Mouse (Mus musculus): ENCODE measurements around the gene Dnajb1.
"Not testable (repeated sequence)": the region's sequence is repeated elsewhere in the genome, so short reads cannot be mapped to it uniquely, and the experiment has no call there.

The Dnajb1 gene

DNA sequence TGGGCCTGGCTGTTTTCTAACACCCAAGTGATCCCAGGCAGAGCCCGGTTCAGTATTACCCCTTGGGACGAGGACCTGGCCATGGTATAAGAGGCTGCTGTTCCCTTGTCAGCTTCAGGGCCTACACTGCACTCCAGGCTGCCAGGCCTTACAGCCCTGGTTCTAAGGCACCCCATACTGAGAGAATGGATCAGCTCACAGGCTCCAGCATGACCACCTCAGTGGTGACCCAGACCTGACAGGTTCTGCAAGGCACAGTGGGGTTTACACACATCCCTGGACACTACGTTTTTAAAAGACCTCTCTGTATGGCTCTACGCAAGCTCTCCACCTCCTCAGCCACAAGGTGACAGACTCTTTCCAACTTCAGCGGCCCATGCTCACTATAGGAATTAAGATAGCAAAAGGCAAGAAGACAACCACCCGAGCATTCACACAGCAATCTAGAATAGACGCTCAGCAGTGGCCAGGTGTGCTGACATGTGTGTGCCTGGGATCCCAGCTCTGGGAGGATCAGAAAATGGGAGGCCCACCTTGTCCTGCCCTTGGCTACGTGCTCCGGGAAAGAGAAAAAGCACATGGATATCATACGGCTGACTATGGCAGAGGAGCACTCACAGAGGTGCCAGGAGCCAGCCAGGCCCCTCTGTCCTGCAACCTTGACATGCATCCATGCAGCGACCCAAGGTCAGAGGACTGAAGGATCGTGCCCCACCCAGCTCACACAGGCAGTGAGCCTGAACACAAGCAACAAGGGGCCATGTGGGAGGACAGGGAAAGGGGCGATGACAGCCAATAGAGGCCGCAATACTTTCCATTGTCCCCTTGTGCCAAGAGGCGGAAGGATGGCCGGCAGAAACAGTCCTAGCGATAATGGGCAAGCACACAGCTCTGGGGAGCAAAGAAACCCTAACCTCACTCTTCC, 29.6 kb upstream of the Dnajb1 start:
- no peak for DNase-seq (ENCODE audit: low read depth, low spot score)

DNA sequence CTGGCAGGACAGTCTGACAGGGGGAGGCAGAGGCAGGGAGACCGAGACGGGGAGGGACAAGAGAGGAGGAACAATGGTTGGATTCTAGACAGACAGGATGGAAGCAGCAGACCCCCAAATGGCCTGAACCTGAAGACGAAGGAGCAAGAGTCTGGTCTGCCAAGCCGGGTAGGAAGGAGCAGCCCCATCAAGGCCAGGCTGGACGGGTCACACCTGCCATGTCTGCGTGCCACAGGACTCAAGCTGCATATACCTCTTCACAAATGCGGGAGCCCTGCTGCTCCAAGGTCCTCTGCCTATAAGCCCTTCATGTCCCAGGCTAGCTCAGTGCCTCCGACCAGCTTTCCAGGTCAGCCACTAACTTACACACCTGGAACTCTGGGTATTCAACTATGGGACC, 28.3 kb upstream of the Dnajb1 start:
- no peak for DNase-seq (ENCODE audit: low read depth, low spot score)

DNA sequence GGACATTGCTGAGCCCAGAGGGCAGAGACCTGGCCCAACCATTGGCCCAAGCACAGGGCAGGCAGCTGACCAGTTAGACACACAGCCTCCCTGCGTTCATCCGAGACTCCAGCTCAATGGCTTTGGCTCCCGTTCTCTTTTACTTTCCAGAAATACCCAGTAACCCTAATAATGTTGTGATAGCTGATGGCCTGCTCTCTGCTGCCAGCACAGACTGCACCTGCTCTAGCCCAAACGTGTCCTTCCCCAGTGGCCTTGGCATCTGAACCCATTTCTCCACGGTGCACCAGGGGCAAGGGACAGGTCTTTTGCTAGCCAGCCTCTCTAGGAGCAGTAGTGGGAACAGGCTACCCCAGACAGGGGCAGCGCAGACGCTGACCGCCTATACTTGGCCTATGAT, 27.2 kb upstream of the Dnajb1 start:
- DNase-seq (ENCODE audit: low read depth, low spot score) = no peak

DNA sequence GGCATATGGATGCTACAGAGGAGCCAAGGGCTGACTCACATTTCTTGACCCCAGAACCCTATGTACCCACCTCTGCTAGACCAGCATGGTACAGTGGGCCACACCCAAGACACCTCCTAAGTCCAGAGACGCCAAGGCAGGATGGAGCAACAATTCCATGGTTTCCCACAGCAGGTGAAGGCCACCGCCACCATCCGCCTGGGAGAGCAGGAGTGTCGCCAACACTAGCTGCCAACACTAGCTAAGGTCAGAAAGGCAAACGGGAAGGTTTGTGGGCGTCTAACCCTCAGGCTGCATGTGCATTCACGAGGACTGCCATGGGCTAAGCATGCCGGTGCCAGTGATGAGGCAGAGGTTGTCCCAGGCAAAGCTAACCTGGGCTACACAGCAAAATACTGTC, 25.8 kb upstream of the Dnajb1 start:
- no peak for DNase-seq (ENCODE audit: low read depth, low spot score)

DNA sequence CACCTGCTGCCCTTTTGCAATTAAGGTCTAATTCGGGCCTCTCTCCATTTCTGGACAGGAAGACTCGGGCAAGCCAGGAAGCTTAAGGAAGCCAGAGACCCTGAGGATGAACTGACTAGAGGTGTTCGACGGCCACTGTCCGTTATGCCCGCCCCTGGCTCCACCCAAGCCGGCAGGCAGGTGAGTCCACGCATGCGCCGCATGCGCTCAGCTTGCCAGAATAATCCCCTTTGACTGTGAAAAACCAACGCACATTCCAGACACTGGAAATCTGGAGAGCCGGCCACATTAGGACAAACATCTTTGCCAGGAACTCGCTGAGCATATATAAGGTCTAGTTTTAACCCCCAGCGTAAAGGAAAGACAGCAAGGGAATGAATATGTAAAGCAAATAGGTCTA, 24.8 kb upstream of the Dnajb1 start:
- no peak for DNase-seq (ENCODE audit: low read depth, low spot score)

DNA sequence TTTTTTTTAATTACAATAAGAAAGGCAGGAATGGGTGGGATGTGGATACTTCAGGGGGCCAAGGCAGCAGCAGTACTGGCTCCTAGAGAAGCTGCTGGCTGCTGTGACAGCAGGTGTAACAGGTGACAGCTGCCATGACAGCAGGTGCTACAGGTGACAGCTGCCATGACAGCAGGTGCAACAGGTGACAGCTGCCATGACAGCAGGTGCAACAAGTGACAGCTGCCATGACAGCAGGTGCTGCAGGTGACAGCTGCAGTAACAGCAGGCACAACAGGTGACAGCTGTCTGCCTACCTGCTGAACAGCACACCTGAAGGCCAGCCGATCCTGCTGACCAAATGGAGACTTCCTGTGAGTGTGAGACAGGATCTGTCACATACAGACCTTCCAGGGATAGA, 23.2 kb upstream of the Dnajb1 start:
- DNase-seq (ENCODE audit: low read depth, low spot score) = no peak

DNA sequence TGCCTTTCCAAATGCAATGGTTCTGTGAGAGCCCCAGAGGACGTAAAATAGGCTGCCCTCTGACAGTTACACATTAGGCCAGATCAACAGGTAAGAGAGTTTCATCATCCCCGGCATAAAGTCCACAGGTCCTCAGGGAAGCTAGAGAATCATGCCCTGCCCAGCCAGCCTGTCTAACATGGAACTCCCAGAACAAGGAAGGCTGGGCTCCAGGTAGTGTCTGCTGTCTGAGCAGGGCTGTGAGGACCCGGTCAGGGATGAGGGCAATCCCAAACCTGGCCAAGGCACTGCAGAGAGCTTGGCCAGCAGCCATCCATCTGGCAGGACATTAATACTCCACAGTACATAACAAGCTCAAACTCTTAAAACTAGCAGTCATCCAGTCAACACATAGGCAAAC, 22.7 kb upstream of the Dnajb1 start:
- DNase-seq (ENCODE audit: low read depth, low spot score) = no peak

DNA sequence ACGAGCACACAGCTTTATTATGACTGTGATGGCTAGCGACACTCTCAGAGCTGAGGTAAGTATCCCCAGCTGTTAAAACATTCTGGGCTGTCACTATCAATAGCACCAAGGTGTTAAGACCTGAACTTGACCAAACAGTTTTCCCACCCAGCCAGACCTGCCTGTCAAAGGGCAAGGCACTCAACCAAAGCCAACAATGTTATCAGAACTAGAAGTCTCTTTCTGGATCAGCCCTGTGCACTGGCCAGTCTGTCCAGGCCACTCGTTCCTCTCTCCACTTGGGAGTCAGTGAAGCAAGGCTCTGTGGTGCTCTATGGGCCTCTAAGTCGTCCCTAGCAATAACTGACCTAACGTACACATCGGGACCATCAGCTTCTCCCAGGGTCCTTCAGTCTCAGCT, 20.3 kb upstream of the Dnajb1 start:
- DNase-seq (ENCODE audit: low read depth, low spot score) = no peak

DNA sequence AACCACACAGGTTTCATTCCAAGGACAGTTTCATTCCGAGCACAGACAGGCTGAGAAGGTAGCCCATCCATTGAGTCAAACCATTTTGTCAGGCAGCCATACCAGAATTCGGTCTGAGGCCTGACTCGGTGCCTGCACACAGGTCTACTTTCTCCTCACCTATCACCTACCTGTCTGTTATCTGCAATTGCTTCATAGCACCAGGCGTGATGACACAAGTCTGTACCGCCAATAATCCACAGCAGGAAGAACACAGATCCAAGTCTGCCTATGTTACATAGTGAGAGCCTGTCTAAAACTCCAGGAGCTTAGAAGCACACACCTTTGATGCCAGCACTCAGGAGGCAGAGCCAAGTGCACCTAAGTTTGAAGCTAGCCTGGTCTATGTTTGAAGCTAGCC, 19.1 kb upstream of the Dnajb1 start:
- no peak for DNase-seq (ENCODE audit: low read depth, low spot score)

DNA sequence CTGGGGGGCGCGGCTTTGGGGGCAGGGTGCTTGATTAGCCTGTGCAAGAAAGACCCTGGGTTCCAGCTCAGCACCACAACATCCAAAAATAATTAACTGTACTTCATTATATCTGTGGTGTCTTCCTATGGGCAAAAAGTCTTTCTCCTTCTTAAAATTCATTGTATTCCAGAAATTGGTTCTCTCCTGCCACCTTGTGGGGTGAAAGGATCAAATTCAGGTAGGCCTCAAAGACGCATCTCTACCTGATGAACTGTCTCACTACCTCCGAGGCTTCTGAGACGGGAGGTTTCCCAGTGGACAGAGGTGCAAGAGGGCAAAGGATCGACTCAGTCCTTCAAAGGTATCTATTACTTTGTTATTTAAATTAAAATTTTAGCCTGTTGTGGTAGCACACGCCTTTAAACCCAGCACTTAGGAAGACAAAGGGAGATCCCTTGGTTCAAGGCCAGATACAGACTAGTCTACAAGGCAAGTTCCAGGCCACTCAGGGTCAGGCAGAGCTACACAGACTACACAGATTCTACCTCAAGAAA, 17.4 kb upstream of the Dnajb1 start:
- DNase-seq (ENCODE audit: low read depth, low spot score) = no peak

DNA sequence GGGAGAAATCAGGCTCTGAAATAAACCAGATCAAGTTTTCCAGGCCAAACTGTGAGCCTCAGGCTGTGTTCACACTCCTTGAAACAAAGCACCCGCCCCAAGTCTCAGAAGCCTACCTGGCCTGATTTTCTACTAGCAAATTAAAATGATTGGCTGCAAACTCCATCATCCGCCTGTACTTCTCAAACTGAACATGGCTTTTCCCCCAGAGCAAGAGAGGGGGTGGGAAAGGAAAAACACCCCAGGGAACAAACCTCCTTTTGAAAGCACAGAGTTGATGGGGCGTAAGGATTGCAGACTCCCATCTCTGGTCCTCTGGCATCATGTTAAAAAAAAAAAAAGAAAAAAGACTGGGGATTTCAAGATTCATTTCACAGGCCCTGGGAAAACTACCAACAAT, 15.3 kb upstream of the Dnajb1 start:
- DNase-seq (ENCODE audit: low read depth, low spot score) = no peak

DNA sequence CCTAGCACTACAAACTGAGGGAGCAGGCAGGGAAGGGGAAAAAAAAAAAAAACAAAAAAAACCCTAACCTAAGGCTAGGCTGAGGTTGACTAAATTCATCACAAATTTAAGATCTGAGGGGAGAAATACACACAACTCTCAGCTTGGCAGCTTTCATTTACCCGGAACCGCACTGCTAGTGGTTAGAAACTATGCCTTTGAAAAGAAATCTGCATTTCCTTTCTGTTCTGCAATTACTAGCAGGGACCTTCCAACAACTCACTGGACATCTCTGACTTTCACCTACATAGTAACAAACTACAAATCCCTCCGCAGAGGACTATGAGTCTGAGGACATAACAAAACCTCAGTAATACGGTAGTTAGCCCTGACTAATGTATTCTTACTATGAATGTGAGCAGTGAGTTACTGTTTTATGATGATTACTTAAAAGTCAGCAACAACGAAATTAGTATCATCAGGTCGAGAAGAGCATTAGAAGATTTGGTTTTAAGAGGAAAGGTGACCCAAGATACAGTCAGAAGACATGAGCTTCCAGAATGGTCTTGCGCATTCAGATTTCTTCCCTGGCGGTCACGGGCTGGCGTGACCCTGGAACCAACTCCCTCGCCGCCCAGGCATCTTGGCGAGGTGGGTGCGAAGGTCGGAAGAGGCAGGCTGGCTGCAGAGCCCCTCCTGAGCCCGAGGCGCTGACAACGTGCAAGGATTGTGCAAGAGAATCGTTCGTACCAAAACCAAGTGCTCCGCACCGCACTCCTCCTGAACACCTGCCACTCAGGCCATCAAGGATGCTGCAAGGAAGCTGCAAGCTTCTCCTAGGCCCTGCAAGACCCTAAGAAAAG, 14.4 kb upstream of the Dnajb1 start:
- DNase-seq (ENCODE audit: low read depth, low spot score) = no peak

DNA sequence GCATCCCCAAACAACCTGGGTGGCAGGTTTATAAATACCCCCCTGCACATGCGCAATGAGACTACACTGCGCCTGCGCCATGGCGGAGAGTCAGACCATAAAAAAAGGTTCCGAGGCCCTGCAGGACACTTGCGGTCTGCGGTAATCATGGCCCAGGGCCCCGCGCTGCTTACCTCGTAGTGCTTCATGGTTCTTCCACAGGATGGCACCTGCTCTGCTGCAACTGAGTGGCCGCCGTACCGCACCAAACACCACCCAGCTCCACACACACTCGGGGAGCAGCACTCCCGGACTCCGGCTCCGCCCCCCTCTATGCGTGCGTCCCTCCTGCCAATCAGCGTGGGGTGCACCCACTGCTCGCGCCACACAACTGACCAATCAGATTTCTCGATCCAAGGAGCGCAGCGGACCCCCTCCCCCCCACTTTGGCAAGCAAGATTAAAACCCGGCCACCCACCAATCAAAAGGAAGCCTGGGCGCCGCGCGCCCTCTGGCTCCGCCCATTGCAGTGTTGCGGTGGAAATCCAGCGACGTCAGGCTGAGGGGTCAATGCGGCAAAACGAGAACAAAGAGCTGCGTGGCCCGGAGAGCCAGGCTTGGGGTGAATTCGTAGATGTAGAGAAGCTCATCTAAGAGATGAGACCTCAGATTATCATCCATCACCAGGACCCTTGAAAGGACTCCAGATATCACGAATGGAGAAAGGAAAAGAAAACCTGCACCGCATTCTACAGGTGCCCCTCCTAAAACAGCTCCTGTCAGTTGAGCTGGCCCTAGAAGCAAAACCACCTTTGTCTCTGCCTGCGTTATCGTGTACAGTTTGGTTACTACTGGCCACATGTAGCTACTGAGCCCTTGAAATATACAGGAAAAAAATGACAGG, 13.6 kb upstream of the Dnajb1 start:
- peak; percentile 99 for DNase-seq (ENCODE audit: low read depth, low spot score)

DNA sequence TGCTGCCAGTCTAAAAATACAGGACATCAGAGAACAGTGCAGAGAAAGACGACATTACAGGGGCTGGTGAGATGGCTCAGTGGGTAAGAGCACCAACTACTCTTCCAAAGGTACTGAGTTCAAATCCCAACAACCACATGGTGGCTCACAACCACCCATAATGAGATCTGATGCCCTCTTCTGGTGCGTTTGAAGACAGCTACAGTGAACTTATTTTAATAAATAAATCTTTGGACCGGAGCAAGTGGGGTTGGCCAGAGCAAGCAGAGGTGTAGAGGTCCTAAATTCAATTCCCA, 13.0 kb upstream of the Dnajb1 start:
- not testable (repeated sequence) for DNase-seq (ENCODE audit: low read depth, low spot score)

DNA sequence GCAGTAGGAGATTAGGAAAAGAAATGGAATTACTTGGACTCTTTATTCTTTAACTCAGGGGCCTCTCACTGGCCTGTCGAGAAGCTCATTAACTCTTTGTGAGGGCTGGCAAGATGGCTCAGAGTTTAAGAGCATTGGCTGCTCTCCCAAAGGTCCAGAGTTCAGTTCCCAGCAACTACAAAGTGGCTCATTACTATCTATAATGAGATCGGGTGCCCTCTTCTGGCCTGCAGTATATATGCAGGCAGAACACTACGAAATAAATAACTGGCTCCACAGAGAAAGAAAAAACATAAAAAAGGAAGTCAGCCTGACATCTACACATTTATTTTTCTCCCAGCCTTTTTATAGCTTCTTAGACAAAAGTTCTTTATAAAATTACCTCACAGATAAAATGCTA, 11.6 kb upstream of the Dnajb1 start:
- no peak for DNase-seq (ENCODE audit: low read depth, low spot score)

DNA sequence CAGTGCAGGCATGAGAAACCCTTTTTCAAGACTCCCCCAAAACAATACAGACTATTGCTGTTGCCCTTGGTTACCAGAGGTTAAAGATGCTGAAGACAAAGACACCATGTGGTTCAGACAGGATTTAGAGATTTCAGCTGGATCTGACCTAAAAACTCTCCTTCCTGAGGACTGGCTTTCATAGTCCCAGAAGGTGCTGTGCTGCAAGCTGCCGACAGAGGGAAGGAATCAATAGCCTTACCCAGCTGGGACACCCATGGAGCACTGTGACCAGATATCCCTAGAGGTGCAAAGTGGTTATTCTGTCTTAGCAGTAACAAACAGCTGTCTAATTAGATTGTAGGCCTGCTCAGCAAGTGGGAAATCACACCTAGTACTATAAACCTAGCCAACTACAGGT, 9.8 kb upstream of the Dnajb1 start:
- DNase-seq (ENCODE audit: low read depth, low spot score) = no peak

DNA sequence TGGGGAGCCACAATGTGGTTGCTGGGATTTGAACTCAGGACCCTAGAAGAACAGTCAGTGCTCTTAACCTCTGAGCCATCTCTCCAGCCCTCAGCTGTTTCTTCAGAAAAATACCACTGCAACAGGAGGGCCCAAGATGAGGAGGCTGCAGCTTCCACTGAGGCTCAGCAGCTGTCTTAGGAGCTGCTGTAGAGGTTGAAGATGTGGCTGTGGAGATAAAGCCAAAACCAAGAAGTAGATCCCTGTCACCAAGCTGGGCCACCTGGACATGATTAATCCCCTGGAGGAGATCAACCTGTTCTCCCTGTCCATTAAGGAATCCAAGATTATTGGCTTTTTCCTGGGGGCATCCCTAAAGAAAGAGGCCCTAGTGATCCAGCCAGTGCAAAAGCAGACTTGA, 8.2 kb upstream of the Dnajb1 start:
- no peak for DNase-seq (ENCODE audit: low read depth, low spot score)

DNA sequence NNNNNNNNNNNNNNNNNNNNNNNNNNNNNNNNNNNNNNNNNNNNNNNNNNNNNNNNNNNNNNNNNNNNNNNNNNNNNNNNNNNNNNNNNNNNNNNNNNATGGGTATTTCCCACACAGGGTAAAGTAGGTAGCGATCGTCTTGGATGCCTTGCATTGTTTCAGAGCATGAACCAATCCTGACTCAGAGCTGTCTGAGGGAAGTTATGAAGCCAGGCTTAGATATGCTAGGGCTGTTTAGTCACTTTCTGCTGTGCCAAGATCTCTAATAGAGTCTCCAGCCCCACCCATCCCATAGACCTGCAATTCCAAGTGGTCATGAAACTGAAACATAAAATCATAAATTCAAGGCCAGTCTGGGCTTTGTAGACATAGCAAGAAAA, 5.4 kb upstream of the Dnajb1 start:
- no peak for DNase-seq (ENCODE audit: low read depth, low spot score)

DNA sequence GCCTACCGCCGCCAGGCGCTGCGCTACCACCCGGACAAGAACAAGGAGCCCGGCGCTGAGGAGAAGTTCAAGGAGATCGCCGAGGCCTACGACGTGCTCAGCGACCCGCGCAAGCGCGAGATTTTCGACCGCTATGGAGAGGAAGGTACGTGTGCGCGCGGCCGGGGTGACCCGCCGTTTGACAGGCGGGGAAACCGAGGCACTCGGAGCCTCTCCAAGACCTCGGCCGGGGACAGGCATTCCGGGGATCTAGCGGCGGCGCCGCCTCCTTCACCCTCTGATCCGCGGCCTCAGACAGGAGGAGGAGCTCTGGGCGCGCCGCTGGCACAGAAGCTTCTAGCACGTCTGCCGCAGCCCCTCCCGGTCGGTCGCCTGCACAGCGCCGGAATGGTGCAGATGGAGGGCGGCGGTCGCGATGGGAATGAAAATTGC, 421 bp downstream of the Dnajb1 start:
- no peak for DNase-seq (ENCODE audit: low read depth, low spot score)

DNA sequence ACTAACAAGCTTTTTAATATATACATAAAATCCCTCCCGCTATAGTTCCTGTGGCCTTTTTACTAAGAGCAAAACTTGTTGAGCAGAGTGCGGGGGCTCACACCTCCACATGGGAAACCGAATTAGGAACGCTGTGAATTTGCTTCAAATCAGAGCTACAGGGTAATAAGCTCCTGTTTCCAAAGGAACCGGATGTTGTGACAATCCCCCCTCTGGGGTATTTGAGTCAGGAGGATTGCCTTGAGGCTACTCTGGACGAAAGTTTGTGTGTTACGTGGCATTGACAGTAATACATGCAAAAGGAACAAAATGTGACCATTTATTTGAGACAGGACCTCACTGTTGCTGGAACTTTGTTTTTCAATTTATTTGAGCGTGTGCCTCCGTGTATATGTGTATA, 1.1 kb downstream of the Dnajb1 start:
- DNase-seq (ENCODE audit: low read depth, low spot score) = no peak

DNA sequence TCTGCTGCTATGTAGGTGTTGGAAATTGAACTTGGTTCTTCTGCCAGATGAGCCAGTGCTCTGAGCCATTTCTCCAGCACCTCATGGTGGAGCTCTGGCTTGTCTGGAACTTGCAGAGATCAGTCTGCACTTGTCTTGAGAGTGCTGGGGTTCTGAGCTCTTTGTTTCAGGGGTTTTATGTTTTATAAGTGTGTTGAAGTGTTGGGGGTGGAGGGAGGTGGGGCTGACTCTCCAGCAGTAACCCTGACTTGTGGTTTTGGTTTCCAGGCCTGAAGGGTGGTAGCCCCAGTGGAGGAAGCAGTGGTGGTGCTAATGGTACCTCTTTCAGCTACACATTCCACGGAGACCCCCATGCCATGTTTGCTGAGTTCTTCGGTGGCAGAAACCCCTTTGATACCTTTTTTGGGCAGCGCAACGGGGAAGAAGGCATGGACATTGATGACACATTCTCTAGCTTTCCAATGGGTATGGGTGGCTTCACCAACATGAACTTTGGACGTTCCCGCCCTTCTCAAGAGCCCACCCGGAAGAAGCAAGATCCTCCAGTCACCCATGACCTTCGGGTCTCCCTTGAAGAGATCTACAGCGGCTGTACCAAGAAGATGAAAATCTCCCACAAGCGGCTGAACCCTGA, 1.7 kb downstream of the Dnajb1 start:
- DNase-seq (ENCODE audit: low read depth, low spot score) = no peak
